Mouse (Mus musculus) liver, adult 2 months (tissue): ENCODE results near the gene Nck2.

ENCODE experiments used
- CTCF ChIP-seq: fragments of 200-500 bp; IDR thresholded peaks from 2 replicates; pipeline ENCODE4 v1.5.1; 2011; ENCODE audit warnings: low read depth, low read length, control low read depth
- POLR2A ChIP-seq: fragments of 200-500 bp; IDR thresholded peaks from 2 replicates; pipeline ENCODE4 v1.6.1; 2011; ENCODE audit warnings: low read length, control low read depth; ENCODE audit not compliant: insufficient read depth; ENCODE audit errors: extremely low read depth

- TF ChIP-seq CTCF = no peak
- TF ChIP-seq POLR2A = no peak
Observed at GRCm38 (mm10) chr1:43447602-43448287, 3.4 kb downstream of the Nck2 start.
